Mouse (Mus musculus): ENCODE measurements around the gene Mta3. TPM values are rescaled to one million over a fixed set of nuclear protein-coding genes. Genes with fewer than 3 reads are reported as not detected.

Mta3 gene
- polyA plus RNA-seq, 1 experiment from 2014 or later, result 29.8 TPM

DNA sequence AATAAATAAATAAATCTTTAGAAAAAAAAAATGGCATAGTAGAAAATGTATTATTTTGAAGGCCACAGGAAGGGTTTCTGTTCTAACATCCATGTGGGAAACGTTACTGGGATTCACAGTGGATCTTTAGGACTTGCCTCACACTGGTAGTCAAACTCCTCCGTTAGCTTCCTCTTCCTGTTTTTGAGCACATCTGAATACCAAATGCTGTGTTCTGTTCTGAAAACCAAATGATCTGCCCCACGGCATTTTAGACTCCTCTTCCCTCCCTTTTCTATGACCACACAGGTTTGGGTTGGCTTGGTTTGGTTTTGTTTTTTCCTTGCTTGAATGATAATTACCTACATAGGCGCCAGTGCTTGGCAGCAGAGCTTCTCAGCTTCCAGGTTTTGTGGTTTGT, 58.6 kb downstream of the Mta3 start:
- WGBS, result 92% methylated on average over 4 of the region's 4 CpGs
- no peak for ATAC-seq
- TF ChIP-seq CTCF (IDR thresholded peaks at IDR 0.05; ENCODE audit: low read depth), result no peak

DNA sequence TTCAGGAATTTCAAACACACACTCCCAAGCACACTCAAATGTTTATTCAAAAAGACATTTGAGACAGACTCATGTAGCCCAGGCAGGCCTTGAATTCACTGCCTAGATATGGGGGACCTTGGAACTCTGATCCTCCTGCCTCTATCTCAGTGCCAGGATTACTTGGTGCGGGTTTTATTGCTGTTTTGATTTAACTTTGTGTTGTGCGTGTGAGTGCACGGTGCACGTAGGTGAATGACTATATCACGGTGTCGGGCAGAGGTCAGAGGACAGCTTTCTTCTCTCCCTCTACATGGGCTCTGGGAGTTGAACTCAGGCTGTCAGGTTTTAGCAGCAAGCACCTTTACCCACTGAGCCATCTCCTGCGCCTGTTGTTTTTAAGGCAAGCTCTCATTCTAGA, 61.1 kb downstream of the Mta3 start:
- 50% methylated on average over 7 of the region's 7 CpGs for WGBS
- ATAC-seq, result no peak
- H3K27ac ChIP-seq (ENCODE audit: low read depth, low read length), result no peak overlapping the region
- H3K4me1 ChIP-seq (replicated peaks; ENCODE audit: control insufficient read depth, insufficient read depth, low read length), result no peaks in the 10 kb centered on the region
- H3K4me3 ChIP-seq (ENCODE audit: low read depth, low read length), result no peak overlapping the region
- H3K9ac ChIP-seq (ENCODE audit: low read depth, low read length), result no peak overlapping the region
- H3K4me2 ChIP-seq (replicated peaks; ENCODE audit: low read depth), result no peak overlapping the region
- peaks cover 24% of the 10 kb centered on the region for H3K36me3 ChIP-seq (ENCODE audit: control insufficient read depth, insufficient read depth)
- H3K9me3 ChIP-seq (ENCODE audit: control insufficient read depth), result no peaks in the 10 kb centered on the region
- TF ChIP-seq CTCF (IDR thresholded peaks at IDR 0.05; ENCODE audit: low read depth), result no peak
- no peaks in the 10 kb centered on the region for H3K27me3 ChIP-seq (replicated peaks; ENCODE audit: control insufficient read depth, insufficient read depth, low read length)

More for the DNA sequence above, 58.6 kb downstream of the Mta3 start:
- Histone ChIP-seq H3K9ac (ENCODE audit: low read depth, low read length) (no peak overlapping the region), H3K4me1 (replicated peaks; ENCODE audit: control insufficient read depth, insufficient read depth, low read length) (no peaks in the 10 kb centered on the region), H3K4me2 (replicated peaks; ENCODE audit: low read depth) (no peak overlapping the region), H3K9me3 (ENCODE audit: control insufficient read depth) (no peaks in the 10 kb centered on the region), H3K36me3 (ENCODE audit: control insufficient read depth, insufficient read depth) (peaks cover 31% of the 10 kb centered on the region), H3K27ac (ENCODE audit: low read depth, low read length) (no peak overlapping the region), H3K27me3 (replicated peaks; ENCODE audit: control insufficient read depth, insufficient read depth, low read length) (no peaks in the 10 kb centered on the region), H3K4me3 (ENCODE audit: low read depth, low read length) (no peak overlapping the region)

DNA sequence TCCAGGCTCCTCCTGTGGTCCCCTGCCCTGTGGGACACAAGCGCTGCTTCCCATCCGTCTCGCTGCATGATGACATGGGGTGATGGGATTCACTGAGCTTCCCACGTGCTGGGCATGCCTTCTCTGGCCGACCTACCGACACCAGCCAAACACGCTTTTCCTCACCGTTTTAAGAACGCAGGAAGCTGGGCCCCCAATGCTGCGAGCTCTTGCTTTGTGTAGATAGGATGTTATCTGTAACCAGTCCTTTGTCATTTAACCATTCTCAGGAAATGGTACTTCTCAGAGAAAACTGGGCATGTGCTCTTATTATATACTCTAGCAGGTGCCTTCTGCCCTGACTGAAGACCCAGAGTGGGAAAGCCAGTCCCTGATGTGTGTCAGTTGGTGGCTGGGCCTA, 62.3 kb downstream of the Mta3 start:
- Histone ChIP-seq H3K27me3 (replicated peaks; ENCODE audit: control insufficient read depth, insufficient read depth, low read length) (no peaks in the 10 kb centered on the region), H3K9ac (ENCODE audit: low read depth, low read length) (no peak overlapping the region), H3K4me3 (ENCODE audit: low read depth, low read length) (no peak overlapping the region), H3K4me2 (replicated peaks; ENCODE audit: low read depth) (no peak overlapping the region), H3K4me1 (replicated peaks; ENCODE audit: control insufficient read depth, insufficient read depth, low read length) (no peaks in the 10 kb centered on the region), H3K36me3 (ENCODE audit: control insufficient read depth, insufficient read depth) (peaks cover 19% of the 10 kb centered on the region), H3K27ac (ENCODE audit: low read depth, low read length) (no peak overlapping the region), H3K9me3 (ENCODE audit: control insufficient read depth) (no peaks in the 10 kb centered on the region)
- no peak for TF ChIP-seq CTCF (IDR thresholded peaks at IDR 0.05; ENCODE audit: low read depth)
- no peak for ATAC-seq
- WGBS, result 80% methylated on average over 10 of the region's 10 CpGs

DNA sequence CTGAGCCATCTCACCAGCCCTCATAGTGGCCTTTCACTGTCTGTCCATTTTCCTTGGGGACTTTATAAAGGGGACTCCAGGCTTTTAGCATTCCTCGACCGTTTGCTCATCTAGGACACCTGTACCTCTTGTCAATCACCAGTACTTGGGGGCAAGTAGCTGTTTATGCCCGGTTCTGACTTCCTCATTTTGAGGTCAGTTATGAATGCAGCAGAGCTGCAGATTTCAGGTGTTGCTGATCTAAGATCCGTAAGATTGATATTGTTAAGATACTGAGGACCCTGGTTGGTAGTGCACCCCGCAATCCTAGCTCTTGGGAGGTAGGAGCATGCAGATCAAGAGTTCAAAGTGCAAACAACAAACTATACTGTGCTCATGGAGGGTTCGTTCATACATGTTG, 64.4 kb downstream of the Mta3 start:
- no peak overlapping the region for H3K27ac ChIP-seq (ENCODE audit: low read depth, low read length)
- no peaks in the 10 kb centered on the region for H3K27me3 ChIP-seq (replicated peaks; ENCODE audit: control insufficient read depth, insufficient read depth, low read length)
- no peaks in the 10 kb centered on the region for H3K4me1 ChIP-seq (replicated peaks; ENCODE audit: control insufficient read depth, insufficient read depth, low read length)
- no peaks in the 10 kb centered on the region for H3K9me3 ChIP-seq (ENCODE audit: control insufficient read depth)
- H3K4me3 ChIP-seq (ENCODE audit: low read depth, low read length), result no peak overlapping the region
- WGBS, result 84% methylated on average over 6 of the region's 6 CpGs
- no peak overlapping the region for H3K9ac ChIP-seq (ENCODE audit: low read depth, low read length)
- TF ChIP-seq CTCF (IDR thresholded peaks at IDR 0.05; ENCODE audit: low read depth), result no peak
- peaks cover 19% of the 10 kb centered on the region for H3K36me3 ChIP-seq (ENCODE audit: control insufficient read depth, insufficient read depth)
- no peak for ATAC-seq
- H3K4me2 ChIP-seq (replicated peaks; ENCODE audit: low read depth), result no peak overlapping the region

DNA sequence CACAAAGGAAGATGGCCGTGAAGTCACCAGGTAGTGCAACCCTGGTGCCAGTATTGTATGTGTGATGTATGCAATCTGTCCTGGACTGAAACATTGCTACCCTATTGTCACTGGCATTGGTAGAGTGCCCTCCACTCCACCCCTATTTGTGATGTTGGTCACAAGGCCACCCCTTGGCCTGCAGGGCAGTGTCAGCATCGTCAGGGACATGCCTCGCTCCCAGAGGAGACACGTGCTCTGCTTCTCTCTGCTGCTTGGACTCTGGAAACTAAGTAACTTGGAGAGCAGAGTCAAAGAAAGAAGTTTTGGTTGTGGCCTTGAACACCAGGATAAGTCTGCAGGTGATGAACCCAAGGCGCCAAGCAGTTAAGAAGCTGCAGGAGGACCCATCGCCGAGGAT, 65.0 kb downstream of the Mta3 start:
- no peak overlapping the region for H3K4me3 ChIP-seq (ENCODE audit: low read depth, low read length)
- TF ChIP-seq CTCF (IDR thresholded peaks at IDR 0.05; ENCODE audit: low read depth), result no peak
- H3K4me1 ChIP-seq (replicated peaks; ENCODE audit: control insufficient read depth, insufficient read depth, low read length), result no peaks in the 10 kb centered on the region
- H3K4me2 ChIP-seq (replicated peaks; ENCODE audit: low read depth), result no peak overlapping the region
- no peaks in the 10 kb centered on the region for H3K9me3 ChIP-seq (ENCODE audit: control insufficient read depth)
- H3K9ac ChIP-seq (ENCODE audit: low read depth, low read length), result no peak overlapping the region
- no peak for ATAC-seq
- no peak overlapping the region for H3K27ac ChIP-seq (ENCODE audit: low read depth, low read length)
- no peaks in the 10 kb centered on the region for H3K27me3 ChIP-seq (replicated peaks; ENCODE audit: control insufficient read depth, insufficient read depth, low read length)
- peaks cover 19% of the 10 kb centered on the region for H3K36me3 ChIP-seq (ENCODE audit: control insufficient read depth, insufficient read depth)
- WGBS, result 91% methylated on average over 7 of the region's 7 CpGs

DNA sequence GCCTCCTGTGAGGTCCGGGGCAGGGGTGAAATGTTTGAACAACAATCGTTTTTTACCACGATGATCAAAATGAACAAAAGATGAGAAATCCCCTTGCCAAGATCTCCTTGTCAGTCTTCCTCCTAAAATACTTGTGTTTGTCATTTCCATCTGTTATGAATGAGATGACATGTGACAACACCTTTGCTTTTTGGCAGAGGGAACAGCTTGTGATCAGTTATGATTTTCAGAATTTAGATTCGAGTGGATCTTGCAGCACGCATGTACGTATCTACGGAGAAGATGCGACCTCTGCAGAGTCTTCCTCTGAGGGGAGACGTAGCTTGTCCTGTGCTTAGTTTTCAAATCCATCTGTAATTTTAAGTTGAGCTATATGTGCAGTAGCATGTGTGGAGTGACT, 66.1 kb downstream of the Mta3 start:
- no peaks in the 10 kb centered on the region for H3K9me3 ChIP-seq (ENCODE audit: control insufficient read depth)
- no peaks in the 10 kb centered on the region for H3K27me3 ChIP-seq (replicated peaks; ENCODE audit: control insufficient read depth, insufficient read depth, low read length)
- no peak for TF ChIP-seq CTCF (IDR thresholded peaks at IDR 0.05; ENCODE audit: low read depth)
- 92% methylated on average over 9 of the region's 9 CpGs for WGBS
- ATAC-seq, result no peak
- H3K36me3 ChIP-seq (ENCODE audit: control insufficient read depth, insufficient read depth), result peaks cover 21% of the 10 kb centered on the region
- H3K4me2 ChIP-seq (replicated peaks; ENCODE audit: low read depth), result no peak overlapping the region
- H3K9ac ChIP-seq (ENCODE audit: low read depth, low read length), result no peak overlapping the region
- no peaks in the 10 kb centered on the region for H3K4me1 ChIP-seq (replicated peaks; ENCODE audit: control insufficient read depth, insufficient read depth, low read length)
- no peak overlapping the region for H3K4me3 ChIP-seq (ENCODE audit: low read depth, low read length)
- no peak overlapping the region for H3K27ac ChIP-seq (ENCODE audit: low read depth, low read length)

DNA sequence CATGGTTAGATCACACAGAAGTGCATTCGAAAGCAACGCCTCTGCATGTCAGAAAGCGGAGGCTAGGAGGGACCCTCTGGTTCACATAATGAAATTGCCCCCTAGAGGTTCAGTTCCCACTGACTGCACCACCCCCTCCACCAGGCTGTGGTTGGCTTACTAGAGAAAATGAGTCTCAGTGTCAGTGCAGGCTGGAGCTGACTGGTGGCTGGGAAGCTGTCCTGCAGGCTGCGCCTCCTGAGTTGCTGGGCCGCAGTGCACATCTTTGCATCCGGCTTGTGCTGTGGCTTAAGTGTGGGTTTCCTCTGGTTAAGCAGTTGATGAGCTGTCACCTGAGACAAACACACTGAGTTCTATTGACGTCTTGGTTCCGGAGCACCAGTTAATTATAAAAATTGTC, 66.7 kb downstream of the Mta3 start:
- H3K9me3 ChIP-seq (ENCODE audit: control insufficient read depth), result no peaks in the 10 kb centered on the region
- TF ChIP-seq CTCF (IDR thresholded peaks at IDR 0.05; ENCODE audit: low read depth), result peak; percentile 31
- ATAC-seq, result no peak
- H3K4me2 ChIP-seq (replicated peaks; ENCODE audit: low read depth), result no peak overlapping the region
- no peak overlapping the region for H3K9ac ChIP-seq (ENCODE audit: low read depth, low read length)
- no peaks in the 10 kb centered on the region for H3K27me3 ChIP-seq (replicated peaks; ENCODE audit: control insufficient read depth, insufficient read depth, low read length)
- WGBS, result 78% methylated on average over 8 of the region's 8 CpGs
- peaks cover 23% of the 10 kb centered on the region for H3K36me3 ChIP-seq (ENCODE audit: control insufficient read depth, insufficient read depth)
- H3K4me3 ChIP-seq (ENCODE audit: low read depth, low read length), result no peak overlapping the region
- no peak overlapping the region for H3K27ac ChIP-seq (ENCODE audit: low read depth, low read length)
- H3K4me1 ChIP-seq (replicated peaks; ENCODE audit: control insufficient read depth, insufficient read depth, low read length), result no peaks in the 10 kb centered on the region

Data from intestine, postnatal 0 days (tissue).